Mouse (Mus musculus) monocyte, adult 5-6 weeks (primary cell): ENCODE data around the gene Arfgap1. TPM values are rescaled to one million over a fixed set of nuclear protein-coding genes. Genes with fewer than 3 reads are reported as not detected.

Source experiments
- total RNA-seq: library from RNA; stranded (forward); fragments of 200-1000, 200-491, 200-594 nt; gene quantifications from 3 replicates; pipeline ENCODE4 v1.2.3, GENCODE M21; 2017

The Arfgap1 gene
- total RNA-seq, 1 experiment from 2014 or later = 60.2 TPM

Other genes starting within 250 kb of the Arfgap1 start
- gene Slc17a9, start 242.0 kb upstream of the Arfgap1 start, total RNA-seq = 1.8 to 5.2 TPM (median 1.9 TPM) in 3 replicates
- gene Bhlhe23, start 190.3 kb upstream of the Arfgap1 start, total RNA-seq = not detected in 3 replicates
- gene Ythdf1, start 46.3 kb upstream of the Arfgap1 start, total RNA-seq = 26.0 to 48.0 TPM (median 33.6 TPM) in 3 replicates
- gene Birc7, start 38.2 kb upstream of the Arfgap1 start, total RNA-seq = not detected in 3 replicates
- gene Nkain4, start 12.5 kb upstream of the Arfgap1 start, total RNA-seq = not detected in 3 replicates
- gene Col20a1, start 19.3 kb downstream of the Arfgap1 start, total RNA-seq = 0.68 to 1.5 TPM (median 1.1 TPM) in 3 replicates
- not detected in 3 replicates for gene Chrna4, start 76.3 kb downstream of the Arfgap1 start, total RNA-seq
- gene Kcnq2, start 168.1 kb downstream of the Arfgap1 start, total RNA-seq = not detected in 3 replicates
- not detected in 3 replicates for gene Eef1a2, start 189.8 kb downstream of the Arfgap1 start, total RNA-seq
- 68.9 to 87.3 TPM (median 84.2 TPM) in 3 replicates for gene Ppdpf, start 220.0 kb downstream of the Arfgap1 start, total RNA-seq
- 0.53 to 3.0 TPM (median 1.8 TPM) in 3 replicates for gene Ptk6, start 235.6 kb downstream of the Arfgap1 start, total RNA-seq
- gene Srms, start 246.0 kb downstream of the Arfgap1 start, total RNA-seq = 0.95 to 1.3 TPM in 2 of 3 replicates, not detected in the other